Mouse (Mus musculus): ENCODE results near the gene Gstp3.
A peak's percentile ranks its signal among the peaks of the same experiment; 100 is the strongest.
"Not testable (repeated sequence)": the region's sequence is repeated elsewhere in the genome, so short reads cannot be mapped to it uniquely, and the experiment has no call there.

Gene Gstp3

DNA sequence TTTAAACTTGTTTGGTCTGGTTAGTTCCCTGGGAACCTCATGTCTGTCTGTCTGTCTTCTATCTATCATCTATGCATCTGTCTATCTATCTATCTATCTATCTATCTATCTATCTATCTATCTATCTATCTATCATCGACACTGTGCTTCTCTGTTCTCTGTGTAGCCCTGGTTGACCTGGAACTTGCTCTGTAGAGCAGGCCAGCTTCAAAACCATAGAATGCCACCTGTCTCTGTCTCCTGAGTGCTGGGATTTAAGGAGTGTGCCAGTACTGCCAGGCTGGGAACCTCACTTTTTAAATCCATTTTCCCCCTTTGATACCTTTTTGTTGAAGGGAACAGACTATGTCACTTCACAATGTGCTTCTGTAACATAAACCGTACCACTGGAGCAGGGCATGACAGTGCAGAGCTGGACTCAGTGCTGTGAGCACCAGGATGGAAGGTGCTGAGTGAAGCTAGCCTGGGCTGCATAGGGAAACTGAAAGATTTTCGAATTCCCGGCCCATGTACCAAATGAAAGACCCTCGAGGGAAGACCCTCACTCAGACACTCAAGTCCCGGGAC is 1.6 kb upstream of the Gstp3 start:
- no peak for DNase-seq (ENCODE audit: low spot score in 2 of 2)

GRCm38 (mm10) chr19:4060044-4060898 is 902 bp upstream of the Gstp3 start:
- not testable (repeated sequence) for DNase-seq (ENCODE audit: low spot score in 2 of 2)

DNA sequence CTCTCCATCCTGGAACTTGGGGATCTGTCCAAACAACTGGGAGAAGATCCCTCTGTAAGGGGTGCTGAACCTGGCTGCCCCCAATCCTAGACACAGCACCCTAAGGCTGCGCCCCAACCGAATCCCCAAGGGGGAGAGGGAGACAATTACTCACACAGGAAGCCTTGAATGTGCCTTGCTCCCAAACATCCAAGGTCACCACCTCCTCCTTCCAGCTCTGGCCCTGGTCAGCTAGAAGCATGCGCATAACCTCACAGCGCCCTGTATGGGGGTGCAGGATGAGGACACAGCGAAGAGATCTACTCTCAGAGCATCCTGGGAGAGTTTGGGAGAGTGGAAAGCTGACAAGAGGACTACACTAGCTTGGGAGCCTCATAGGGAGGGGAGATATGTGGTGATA is 788 bp downstream of the Gstp3 start:
- DNase-seq (ENCODE audit: low spot score in 2 of 2): no peak

- DNase-seq (ENCODE audit: low spot score in 2 of 2): no peak
Observed at GRCm38 (mm10) chr19:4057962-4058361, 1.4 kb downstream of the Gstp3 start.

DNA sequence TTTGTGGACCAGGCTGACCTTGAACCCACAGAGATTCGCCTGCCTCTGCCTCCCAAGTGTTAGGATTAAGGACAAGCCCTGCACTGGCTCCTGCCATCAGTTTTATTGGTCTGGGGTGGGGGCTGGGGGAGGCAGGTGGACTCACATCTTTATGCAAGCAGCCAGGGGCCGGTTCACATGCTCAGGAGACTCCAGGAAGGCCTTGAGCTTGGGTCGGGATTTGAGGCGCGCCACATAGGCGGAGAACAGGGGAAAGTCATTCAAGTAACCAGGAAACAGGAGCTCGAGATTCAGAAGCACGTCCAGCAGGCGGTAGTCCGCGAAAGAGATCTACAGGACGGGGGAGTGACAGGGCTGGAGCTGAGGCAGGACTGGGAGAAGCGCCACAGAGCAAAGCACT is 2.0 kb downstream of the Gstp3 start:
- DNase-seq (ENCODE audit: low spot score in 2 of 2): no peak

GRCm38 (mm10) chr19:4056727-4057126 is 2.6 kb downstream of the Gstp3 start:
- DNase-seq (ENCODE audit: low spot score in 2 of 2): no peak

DNA sequence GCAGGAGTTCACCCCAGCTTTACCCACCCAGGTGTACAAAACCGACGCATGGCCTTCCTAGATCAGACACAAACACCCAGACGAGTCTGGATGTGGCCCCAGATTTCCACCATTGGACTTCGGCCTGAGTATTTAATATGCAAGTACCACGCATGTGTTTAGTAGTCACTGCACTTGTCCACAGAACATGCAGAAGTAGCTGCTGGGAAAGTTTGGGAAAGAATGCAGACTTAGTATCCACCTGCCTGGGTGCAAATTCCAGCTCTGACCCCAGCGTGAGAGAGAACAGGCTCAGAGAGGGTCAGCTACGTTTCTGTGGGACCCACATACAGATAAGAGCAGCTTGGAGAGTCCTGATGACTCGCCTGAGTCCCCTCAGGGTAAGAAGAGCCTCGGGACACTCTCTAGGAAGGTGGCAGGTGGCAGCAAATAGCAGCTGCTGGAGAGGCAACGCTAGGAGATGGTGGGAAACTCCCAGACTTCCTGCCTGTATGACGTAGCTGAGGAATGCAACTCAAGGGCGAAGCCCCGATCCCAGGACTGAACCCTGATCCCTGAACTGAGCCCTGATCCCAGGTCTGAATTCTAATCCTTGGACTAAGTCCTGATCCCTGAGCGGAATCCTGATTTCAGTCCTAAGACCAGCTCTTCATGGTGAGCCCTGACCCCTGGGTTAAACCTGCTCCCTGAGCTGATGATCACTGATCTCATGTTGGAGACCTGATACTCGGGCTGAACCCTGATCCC is 3.2 kb downstream of the Gstp3 start:
- DNase-seq (ENCODE audit: low spot score in 2 of 2): no peak

DNA sequence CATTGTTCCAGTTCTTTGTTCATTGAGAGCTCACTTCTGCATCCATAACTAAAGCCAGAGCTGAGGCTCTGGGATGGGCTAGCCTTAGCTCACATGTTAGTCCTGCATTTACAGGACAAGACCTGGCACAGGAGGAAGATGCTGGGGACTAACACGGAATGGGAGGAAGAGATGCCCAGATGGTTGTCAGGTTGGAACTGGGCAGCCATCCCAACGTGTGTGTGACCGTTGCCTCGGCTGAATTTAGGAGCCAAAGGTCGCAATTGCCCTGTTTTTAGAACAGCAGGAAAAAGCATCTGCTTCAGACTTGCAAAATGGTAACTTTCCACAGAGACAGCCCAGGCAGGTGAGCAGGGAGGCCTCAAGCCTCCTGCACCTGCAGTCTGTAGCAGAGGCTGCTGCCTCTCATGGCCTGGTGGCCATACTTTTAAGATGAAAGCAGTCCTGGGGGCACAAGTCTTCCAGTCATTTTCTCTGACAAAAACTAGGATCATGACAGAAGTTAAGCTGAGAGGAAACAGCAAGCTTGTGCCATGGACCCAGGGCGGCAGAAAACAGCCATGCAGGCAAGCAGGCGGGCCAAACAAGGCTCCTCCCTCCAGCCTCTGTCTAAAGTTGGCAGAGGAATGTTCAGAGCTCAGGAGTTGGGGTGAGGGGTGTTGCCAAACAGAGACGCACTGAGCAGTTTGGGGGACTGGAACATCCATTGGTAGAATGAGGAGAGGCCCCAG is 4.0 kb downstream of the Gstp3 start:
- no peak for DNase-seq (ENCODE audit: low spot score in 2 of 2)

DNA sequence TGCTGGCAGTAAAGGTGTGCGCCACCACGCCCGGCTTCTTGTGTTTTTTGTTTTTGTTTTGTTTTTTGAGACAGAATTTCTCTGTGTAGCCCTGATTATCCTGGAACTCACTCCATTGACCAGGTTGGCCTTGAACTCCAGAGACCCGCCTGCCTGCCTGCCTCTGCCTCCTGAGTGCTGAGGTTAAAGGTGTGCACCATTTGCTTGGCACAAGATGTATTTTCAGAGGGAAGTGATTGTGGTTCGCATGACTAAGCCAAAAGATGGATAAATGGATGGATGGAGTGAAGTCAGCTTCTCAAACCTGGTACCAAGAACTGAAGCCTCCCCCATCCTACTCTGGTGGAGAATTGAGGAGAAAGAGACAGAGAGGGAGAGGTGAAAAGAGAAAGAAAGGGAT is 4.8 kb downstream of the Gstp3 start:
- no peak for DNase-seq (ENCODE audit: low spot score in 2 of 2)

DNA sequence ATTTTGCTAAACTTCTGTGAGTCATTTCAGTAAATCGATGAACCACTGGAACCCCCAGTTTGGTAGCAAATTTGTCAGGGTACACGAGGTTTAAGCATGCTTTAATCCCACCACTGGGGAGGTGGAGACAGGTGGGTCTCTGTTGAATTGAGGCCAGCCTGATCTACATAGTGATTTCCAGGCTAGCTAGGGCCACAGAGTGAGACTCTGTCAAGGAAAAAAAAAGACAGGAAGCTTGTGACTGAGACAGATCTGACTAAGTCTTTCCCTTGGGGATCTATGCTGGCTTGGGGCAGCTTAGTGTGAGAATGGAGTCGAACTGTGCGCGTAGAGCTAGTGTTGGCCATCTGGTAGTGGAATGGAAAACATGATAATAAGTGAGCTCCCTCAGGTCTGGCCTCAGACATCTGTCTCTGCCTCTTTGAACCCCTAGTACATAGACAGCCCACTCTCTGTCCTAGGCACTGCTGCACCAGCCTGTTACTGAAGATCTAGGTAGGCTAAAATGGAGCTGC is 6.8 kb downstream of the Gstp3 start:
- DNase-seq (ENCODE audit: low spot score in 2 of 2): no peak

DNA sequence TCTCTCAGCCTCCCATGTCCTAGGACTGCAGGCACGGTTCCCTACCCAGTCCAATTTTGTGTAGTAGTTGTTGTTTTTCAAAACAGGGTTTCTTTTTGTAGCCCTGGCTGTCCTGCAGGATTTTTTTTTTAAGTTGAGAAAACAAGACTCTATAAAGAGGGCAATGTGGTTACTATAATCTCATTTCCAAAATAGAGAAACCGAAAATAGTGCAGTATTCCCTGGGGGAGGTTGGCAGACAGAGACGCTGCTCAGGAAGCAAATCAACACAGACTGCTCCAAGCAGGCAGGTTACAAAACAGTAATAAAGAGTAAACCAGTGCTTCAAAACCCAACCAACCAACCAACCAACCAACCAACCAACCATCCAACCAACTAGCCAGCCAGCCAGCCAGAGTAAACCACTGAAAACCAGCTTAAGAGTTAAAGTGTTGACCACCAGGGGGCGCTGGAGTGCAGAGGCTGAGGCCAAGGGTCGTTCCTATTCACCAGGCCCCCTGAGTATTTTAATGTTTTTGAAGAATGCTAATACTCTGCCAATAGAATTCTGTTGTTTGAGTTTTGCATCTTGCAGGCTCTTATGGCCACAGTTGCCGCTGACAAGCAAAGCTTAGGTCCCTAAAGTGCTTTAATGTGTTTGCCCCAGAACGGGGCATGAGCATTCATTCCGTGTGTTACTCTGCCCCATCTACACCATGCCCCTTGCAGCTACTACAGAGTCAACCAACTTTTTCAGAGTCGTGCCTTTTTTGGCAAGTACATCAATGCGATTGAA is 7.4 kb downstream of the Gstp3 start:
- DNase-seq (ENCODE audit: low spot score in 2 of 2): peak in 1 of 2 experiments; percentile 56

DNA sequence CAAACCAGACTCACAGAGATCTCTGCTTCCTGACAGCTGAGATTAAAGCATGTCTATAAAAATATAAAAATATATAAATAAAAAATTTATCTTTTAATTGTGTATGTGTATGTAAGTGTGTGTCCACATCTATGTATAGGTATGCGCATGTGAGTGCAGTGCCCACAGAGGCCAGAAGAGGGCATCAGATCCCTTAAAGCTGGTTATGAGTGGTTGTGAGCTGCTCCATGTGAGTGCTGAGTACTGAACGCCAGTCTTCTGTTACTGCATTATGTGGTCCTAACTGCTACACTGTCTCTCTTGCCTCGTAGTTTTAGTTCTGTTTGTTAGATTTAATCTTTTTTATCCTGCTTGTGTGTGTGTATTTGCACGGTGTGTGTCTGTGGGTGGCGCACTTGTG is 8.4 kb downstream of the Gstp3 start:
- no peak for DNase-seq (ENCODE audit: low spot score in 2 of 2)

DNA sequence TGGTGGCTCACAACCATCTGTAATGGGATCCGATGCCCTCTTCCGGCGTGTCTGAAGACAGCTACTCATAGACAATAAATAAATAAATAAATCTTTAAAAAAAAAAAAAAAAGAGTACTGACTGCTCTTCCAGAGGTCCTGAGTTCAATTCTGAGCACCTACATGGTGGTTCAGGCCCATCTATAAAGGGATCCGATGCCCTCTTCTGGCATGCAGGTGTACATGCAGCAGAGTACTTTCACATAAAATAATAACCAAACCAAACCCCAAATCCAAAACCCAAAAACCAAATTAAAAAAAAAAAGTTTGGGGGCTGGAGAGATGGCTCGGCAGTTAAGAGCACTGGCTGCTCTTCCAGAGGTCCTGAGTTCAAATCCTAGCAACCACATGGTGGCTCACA is 10.3 kb downstream of the Gstp3 start:
- not testable (repeated sequence) for DNase-seq (ENCODE audit: low spot score in 2 of 2)

DNA sequence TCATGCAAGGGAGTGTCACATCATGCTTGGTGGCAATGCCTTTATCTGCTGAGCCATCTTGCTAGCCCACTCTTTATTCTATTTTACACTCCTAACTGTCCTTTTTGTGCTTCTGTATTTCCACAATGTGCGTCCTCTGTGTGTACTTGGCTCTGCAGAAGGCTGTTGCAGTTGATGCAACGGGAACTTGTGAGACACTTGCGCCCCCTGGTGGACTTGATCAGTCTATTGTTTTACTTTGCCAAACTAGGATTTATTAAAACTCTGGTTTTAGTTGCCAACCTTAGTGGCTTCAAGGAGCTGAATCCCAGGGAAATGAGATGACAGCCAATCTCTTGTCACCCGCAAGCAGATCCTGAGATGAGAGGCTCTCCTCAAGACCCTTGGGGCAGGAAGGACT is 11.5 kb downstream of the Gstp3 start:
- peak; percentile 60 to 81 for DNase-seq (ENCODE audit: low spot score in 2 of 2)

DNA sequence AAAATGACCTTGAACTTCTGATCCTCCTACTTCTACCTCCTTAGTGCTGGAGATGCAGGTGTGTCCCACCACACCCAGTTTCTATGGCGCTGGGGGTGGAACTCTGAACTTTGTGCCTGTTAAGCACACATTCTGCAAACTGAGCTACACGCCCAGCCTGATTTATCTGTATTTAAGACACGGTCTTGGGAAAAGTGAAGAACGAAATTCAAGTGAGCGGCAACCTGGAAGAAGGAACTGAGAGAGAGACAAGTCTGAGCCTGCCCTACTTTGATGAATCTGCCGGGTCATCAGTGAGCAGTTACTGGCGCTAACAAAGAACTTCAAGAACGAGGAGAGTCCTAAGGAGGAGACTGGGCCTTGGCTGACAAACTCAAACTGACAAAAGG is 12.5 kb downstream of the Gstp3 start:
- DNase-seq (ENCODE audit: low spot score in 2 of 2): no peak

- peak; percentile 79 to 85 for DNase-seq (ENCODE audit: low spot score in 2 of 2)
Observed at GRCm38 (mm10) chr19:4045966-4046865, 13.2 kb downstream of the Gstp3 start, which contains the start of gene Gstp2. Gene Gstp2, minus strand, starts transcription at chr19:4046023.

DNA sequence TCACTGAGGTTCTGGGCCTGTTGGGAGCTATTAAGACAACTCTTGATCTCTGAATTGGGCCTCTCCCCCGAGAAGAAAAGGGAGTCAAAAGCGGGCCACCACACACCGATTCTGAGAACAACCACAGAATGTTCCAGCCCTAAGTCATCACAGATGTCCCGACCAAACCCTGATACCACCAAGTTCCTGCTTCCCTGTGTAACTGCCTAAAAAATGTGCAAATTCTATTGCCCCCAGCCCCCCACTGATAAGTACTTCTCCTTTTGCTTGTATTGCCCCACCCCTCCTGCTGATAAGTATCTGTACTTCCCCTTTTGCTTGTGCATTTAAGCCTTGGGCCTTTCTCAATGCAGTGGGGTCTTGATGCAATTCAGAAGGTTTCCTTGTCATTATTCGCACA is 15.3 kb downstream of the Gstp3 start:
- DNase-seq (ENCODE audit: low spot score in 2 of 2): not testable (repeated sequence)

DNA sequence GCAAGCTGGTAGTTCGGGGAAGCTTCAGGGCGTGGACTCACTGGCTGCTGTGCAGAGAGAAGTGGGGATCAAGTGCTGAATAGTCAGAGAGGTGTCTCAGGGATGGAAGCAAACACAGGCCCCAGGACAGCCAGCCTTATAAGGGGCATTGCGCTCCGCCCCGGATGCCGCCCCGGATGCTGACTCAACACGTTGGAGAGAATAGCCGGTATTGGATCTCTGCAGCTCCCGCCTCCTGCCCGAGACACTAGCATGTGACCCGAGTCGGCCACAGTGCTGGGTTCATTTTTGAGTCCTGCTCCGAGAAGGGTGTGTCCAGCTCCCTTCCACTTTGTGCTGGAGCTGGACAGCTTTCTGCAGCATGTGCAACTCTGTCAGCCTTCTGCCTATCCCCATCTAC is 17.2 kb downstream of the Gstp3 start:
- DNase-seq (ENCODE audit: low spot score in 2 of 2): no peak

GRCm38 (mm10) chr19:4041500-4041899 is 17.9 kb downstream of the Gstp3 start:
- not testable (repeated sequence) for DNase-seq (ENCODE audit: low spot score in 2 of 2)

DNA sequence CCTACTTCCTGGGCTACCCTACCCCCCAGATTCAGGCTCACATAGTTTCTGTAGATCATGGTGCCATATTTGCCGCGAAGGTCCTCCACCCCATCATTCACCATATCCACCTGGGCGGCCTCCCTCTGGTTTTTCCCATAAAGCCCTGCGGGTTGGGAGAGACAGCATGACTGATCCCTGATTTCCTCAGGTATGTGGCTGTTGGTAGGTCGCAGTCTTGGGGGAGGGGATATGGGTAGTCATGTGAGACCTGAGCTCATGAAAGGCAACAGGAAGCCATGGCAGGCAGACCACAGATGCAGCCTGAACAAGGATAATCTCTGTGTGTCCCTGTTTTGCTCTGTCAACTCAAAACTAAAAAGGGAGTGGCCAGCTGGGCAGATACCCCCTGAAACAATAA is 18.4 kb downstream of the Gstp3 start:
- DNase-seq (ENCODE audit: low spot score in 2 of 2): not testable (repeated sequence)

All from right cerebral cortex, postnatal 10 days (tissue).